Mouse (Mus musculus) G1E-ER4 (cell line): Measurements from ENCODE around the gene B3gat3. TPM values are rescaled to one million over a fixed set of nuclear protein-coding genes. Genes with fewer than 3 reads are reported as not detected.

ENCODE experiments used
- GATA1 ChIP-seq: IDR thresholded peaks from one replicate; pipeline ENCODE4 v1.8.0; 2012; ENCODE audit warnings: low read length, inconsistent platforms
- polyA plus RNA-seq: library from polyadenylated mRNA; stranded (reverse); fragments of >175 nt; gene quantifications from 2 replicates; pipeline ENCODE4 v1.2.3, GENCODE M21; 2012

B3gat3 gene
- polyA plus RNA-seq, 1 experiment: 110 TPM

GRCm38 (mm10) chr19:8892829-8893766, 27.1 kb upstream of the B3gat3 start, which contains the start of gene Ints5:
Gene Ints5 (plus strand): TSS chr19:8893005.
- TF ChIP-seq GATA1: no peak

- no peak for TF ChIP-seq GATA1
Measured at GRCm38 (mm10) chr19:8895397-8895960, 24.7 kb upstream of the B3gat3 start.

GRCm38 (mm10) chr19:8897865-8898495, 22.2 kb upstream of the B3gat3 start, which contains the start of gene Ganab:
Gene Ganab (plus strand): TSS chr19:8898071.
- TF ChIP-seq GATA1: no peak

DNA sequence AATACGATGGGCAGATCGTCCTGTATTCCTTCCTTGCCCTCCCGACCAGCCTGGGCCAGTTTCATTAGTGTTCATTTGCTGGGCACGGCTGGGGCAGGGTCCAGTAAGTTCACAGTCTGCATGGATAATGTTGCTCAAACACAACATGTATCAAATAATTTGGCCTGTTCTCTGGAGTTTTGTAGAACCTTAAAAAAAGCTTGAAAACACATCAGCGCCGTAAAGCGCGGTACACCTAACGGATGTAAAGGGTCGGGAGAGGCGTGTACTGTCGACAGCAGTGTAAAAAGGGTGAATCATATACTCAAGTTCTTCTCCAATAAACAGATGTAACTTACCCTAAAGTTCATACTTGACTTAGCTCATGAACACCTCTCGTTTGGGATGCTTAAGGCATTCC, 21.6 kb upstream of the B3gat3 start:
- no peak for TF ChIP-seq GATA1

DNA sequence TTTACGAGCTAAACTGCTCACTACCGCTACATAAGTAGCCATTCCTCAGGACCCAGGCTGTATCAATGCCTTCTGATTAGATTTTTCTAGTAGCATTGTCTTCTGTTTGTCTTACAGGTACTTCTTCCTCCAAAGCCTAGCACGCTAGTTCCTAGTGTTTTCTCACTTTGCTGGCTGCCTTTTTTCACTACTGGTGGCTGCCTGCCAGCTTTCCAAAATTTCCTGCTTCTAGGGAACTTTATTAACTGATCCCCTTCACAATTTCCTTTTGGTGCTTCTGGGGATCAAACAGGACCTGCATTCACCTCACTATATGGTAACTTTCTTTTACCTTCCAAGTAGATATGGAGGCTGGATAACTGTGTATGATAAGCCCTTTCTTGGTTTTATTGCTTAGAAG, 21.1 kb upstream of the B3gat3 start:
- no peak for TF ChIP-seq GATA1

DNA sequence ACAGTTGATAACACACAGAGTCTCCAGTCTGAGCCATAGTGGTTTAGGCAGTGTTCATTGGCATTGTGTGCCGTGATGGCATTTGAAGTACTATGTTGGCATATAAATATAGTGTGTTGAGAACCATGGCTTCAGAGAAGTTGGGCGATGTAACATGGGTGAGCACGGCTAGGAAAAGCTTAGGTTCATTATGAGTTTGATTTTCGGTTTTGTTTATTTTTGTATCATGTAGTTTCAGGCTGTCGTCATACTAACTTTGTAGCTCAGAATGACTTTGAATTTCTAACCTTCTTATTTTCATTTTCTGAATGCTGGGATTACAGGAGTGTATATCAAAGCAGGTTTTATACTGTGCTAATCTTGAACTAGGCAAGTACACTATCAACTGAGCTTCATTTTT, 16.8 kb upstream of the B3gat3 start:
- TF ChIP-seq GATA1: no peak

DNA sequence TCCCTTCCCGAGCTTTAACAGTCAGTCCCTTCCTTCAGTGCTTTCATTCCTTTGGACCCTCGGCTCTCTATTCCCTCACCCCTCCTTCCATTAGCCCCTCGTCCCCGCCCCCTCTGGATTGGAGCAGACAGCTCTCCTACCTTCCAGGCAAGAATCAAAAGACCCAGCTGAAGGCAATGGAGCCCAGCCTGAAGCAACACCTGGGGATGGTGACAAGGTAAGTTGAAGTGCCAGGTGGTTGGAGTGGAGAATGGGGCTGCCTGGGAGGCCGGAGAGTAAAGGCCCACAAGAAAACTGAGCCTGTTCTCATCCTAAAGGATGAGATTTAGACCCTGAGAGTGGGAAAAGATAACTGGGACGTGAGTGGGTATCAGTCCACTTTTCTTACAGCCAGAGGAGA, 11.6 kb upstream of the B3gat3 start:
- TF ChIP-seq GATA1: no peak

DNA sequence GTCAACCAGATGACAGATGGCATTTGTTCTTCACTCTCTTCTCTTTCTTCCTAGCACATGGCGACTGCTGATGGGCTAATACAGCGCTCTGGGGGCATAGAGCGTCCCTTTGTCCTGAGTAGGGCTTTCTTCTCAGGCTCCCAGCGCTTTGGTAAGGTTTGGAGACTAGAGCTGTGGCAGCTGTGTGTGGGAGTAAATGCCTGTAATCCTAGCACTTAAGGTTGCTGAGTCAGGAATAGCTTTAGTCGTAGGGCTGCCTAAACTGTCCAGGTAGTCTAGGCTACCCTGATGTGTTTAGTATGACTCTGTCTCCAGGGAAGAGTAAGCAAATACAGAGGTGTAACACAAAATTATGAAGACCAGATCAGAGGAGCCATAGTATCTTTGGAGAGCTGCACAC, 8.4 kb upstream of the B3gat3 start:
- no peak for TF ChIP-seq GATA1

DNA sequence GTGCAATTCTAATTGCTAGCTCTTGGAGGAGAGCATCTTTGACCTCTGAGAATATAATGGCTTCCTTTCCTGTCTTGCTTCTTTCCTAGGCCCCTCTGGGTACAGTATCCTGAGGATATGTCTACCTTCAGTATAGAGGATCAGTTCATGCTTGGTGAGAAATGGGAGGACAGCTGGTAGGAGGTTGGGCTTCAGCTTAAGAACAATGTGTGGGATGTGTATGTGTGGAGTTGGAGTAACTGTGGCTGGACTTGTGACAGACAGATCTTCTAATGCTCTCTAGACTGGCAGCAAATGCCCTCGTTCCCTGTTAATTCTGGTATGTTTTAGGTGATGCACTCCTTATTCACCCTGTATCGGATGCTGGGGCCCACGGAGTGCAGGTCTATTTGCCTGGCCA, 6.0 kb upstream of the B3gat3 start:
- no peak for TF ChIP-seq GATA1

GRCm38 (mm10) chr19:8919000-8919399, 1.2 kb upstream of the B3gat3 start:
- no peak for TF ChIP-seq GATA1

DNA sequence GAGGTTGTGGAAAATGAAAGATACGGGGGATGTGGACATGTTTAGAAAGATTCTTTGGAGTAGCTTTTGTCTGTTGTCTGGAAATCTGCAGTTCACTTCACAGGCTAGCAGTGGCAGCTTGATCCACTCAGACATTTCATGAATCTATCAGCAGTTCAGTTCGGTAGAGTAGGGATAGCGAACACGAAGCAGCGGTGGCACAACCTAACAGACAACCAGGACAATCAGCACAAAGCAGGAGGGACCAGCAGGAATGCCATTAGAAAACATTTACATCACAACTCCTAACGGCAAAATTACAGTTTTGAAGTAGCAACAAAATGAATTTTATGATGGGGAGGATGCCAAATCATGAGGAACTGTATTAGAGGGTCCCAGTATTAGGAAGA, 496 bp upstream of the B3gat3 start:
- no peak for TF ChIP-seq GATA1

DNA sequence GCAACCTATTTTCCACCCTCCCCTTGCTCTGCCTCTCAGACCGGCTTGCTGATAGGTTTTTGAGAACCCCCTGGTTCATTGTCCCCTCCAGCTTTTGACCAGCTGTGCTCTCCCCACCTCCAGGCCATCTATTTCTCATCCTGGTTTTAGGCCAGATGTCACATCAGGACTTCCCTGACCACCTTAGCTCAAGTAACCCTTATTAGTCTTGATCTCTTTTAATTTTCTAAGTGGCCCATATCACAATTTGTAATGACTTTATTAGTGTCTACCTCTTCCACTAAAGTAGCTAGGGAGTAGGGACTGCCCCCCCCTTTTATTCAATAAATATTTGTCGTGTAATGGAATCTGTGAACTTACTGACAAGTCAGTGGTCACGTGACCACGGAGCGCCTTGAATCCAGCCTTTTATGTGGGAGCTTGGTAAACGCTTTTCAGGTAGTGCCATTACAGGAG, 690 bp downstream of the B3gat3 start:
- no peak for TF ChIP-seq GATA1

DNA sequence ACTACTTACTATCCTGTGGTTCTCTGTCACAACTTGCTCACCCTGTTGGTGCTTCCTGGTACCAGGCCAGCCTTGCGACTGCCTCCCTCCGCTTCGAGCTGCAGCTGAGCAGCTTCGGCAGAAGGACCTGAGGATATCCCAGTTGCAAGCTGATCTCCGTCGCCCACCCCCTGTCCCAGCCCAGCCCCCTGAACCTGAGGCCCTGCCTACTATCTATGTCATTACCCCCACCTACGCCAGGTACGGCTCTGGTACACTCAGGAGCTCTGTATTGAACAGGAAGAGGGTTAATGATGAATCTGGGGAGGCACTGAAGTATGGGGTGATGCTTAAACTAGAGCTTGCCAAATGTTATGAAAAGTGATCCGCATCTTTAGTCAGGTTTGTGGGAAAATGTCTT, 1.6 kb downstream of the B3gat3 start:
- no peak for TF ChIP-seq GATA1

GRCm38 (mm10) chr19:8926766-8927165, 6.6 kb downstream of the B3gat3 start:
- TF ChIP-seq GATA1: no peak

DNA sequence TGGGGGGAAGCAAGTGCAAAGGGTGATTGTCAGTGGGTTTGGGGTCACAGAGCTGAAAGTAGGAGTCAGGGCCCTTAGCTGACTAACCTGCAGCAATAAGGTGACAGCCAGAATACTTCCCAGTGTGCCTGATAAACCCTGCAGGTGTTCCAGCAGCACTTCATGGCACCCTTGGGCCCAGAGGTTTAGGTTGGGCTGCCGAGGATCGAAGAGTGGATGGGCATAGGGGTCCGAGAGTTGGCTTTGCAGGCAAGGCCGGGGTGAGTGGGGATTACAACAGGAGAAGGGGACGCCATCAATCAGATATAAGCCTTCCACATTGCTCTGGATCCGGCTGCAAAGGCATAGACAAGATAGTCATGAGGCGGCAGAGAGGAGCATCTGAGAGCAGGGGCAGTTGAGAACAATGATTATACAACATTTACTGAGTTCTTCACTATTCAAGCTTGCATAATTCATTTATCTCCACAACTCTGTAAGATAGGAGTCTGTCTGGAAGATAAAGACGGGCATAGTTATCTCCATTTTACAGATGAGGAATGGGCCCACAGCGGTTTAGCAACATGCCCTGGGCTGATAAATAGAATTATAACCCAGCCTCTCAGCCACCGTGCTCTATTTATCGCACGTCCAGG, 7.8 kb downstream of the B3gat3 start:
- TF ChIP-seq GATA1: peak; percentile 99
